Mouse (Mus musculus) midbrain, embryonic 12.5 days (tissue): Measurements from ENCODE around the gene Smim6. TPM values are rescaled to one million over a fixed set of nuclear protein-coding genes. Genes with fewer than 3 reads are reported as not detected.

Source experiments
- ATAC-seq: fragments of 200-750 bp; cut with Nextera tagmentation; 2 replicates; pipeline ENCODE4 v1.8.0; 2017; ENCODE audit warnings: low read depth, moderate TSS enrichment, moderate library complexity; ENCODE audit not compliant: low FRiP score
- H3K27ac ChIP-seq: fragments of 300-500 bp; sonication (generic); replicated peaks from 2 replicates; pipeline ENCODE4 v1.5.1; 2016; ENCODE audit warnings: mild to moderate bottlenecking
- H3K27me3 ChIP-seq: fragments of 300-500 bp; sonication (generic); 2 replicates; pipeline ENCODE4 v1.6.1; 2016; ENCODE audit warnings: mild to moderate bottlenecking
- H3K36me3 ChIP-seq: fragments of 300-500 bp; sonication (generic); 2 replicates; pipeline ENCODE4 v1.6.1; 2016
- H3K4me1 ChIP-seq: fragments of 300-500 bp; sonication (generic); 2 replicates; pipeline ENCODE4 v1.6.1; 2016
- H3K4me2 ChIP-seq: fragments of 300-500 bp; sonication (generic); replicated peaks from 2 replicates; pipeline ENCODE4 v1.6.1; 2016; ENCODE audit warnings: mild to moderate bottlenecking, moderate library complexity
- H3K4me3 ChIP-seq: fragments of 300-500 bp; sonication (generic); 2 replicates; pipeline ENCODE4 v1.5.1; 2016; ENCODE audit warnings: mild to moderate bottlenecking
- H3K9ac ChIP-seq: fragments of 300-500 bp; sonication (generic); replicated peaks from 2 replicates; pipeline ENCODE4 v1.6.1; 2016; ENCODE audit warnings: mild to moderate bottlenecking, moderate library complexity
- H3K9me3 ChIP-seq: fragments of 300-500 bp; sonication (generic); 2 replicates; pipeline ENCODE4 v1.6.1; 2016; ENCODE audit warnings: mild to moderate bottlenecking
- WGBS: fragments of 180-500 bp; shearing (Covaris S2); methylation state at CpG from one replicate; pipeline ENCODE4 v1.1.7; 2016; 5-methylcytosine and 5-hydroxymethylcytosine counted together
- polyA plus RNA-seq: library from polyadenylated mRNA; unstranded; fragments of >200 nt; fragmentation: Nextera tagmentation; extraction: Ambion mirVana; gene quantifications from 2 replicates; pipeline ENCODE4 v1.2.1, GENCODE M21; 2016

The Smim6 gene
- polyA plus RNA-seq, 1 experiment from 2014 or later, result 0.98 TPM

DNA sequence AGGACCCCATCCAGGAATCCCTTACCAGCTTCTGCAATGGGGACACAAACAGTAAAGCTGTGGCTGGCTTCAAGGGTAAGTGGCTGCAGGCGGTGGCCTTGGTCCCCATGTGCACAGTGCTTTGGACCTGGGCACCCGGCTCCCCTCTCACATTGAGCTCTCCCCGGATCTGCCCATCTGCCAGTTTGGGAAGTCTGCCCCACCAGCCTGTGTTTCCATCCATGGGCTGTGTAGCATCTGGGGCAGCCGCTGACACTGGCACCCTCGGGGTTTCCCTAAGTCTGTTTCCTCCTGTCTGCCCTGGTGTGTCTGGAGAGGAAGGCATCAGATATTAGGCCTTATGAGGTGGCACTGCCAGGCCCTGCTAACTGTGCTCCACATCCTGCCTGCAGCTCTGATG is 23.8 kb upstream of the Smim6 start:
- peaks cover 9% of the 10 kb centered on the region for H3K36me3 ChIP-seq
- no peak overlapping the region for H3K9ac ChIP-seq
- WGBS, result 90% methylated on average over 5 of the region's 5 CpGs
- no peak for ATAC-seq
- H3K4me2 ChIP-seq, result no peak overlapping the region
- H3K27me3 ChIP-seq, result peaks cover 15% of the 10 kb centered on the region
- H3K9me3 ChIP-seq, result no peaks in the 10 kb centered on the region
- H3K4me1 ChIP-seq, result no peaks in the 10 kb centered on the region
- H3K4me3 ChIP-seq, result no peak overlapping the region
- no peak overlapping the region for H3K27ac ChIP-seq

DNA sequence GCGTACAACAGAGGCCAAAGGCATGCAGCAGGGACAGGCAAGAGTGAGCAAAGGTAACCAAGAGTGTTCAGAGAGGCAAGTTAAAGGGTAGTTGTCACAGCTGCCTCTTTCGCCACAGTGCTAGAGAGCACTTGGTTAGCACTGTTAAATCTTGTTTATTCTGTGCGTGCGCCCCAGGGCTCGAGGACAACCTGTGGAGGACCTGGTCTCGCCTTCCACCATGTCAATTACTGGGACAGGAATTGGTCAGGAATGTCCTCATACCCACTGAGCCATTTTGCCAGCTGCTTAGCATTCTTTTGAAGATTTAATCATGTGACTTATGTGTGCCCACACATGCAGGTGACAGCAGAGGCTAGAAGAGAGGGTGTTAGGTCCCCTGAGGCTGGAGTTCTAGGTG is 22.7 kb upstream of the Smim6 start:
- H3K27ac ChIP-seq, result no peak overlapping the region
- H3K4me1 ChIP-seq, result no peaks in the 10 kb centered on the region
- WGBS, result 79% methylated on average over 6 of the region's 6 CpGs
- ATAC-seq, result no peak
- H3K9me3 ChIP-seq, result no peaks in the 10 kb centered on the region
- H3K4me2 ChIP-seq, result no peak overlapping the region
- no peak overlapping the region for H3K9ac ChIP-seq
- peaks cover 4% of the 10 kb centered on the region for H3K27me3 ChIP-seq
- H3K36me3 ChIP-seq, result peaks cover 20% of the 10 kb centered on the region
- no peak overlapping the region for H3K4me3 ChIP-seq

- H3K4me2 ChIP-seq, result no peak overlapping the region
- H3K9me3 ChIP-seq, result no peaks in the 10 kb centered on the region
- no peaks in the 10 kb centered on the region for H3K27me3 ChIP-seq
- no peaks in the 10 kb centered on the region for H3K4me1 ChIP-seq
- no peak overlapping the region for H3K27ac ChIP-seq
- no peak overlapping the region for H3K9ac ChIP-seq
- ATAC-seq, result no peak
- no peak overlapping the region for H3K4me3 ChIP-seq
- H3K36me3 ChIP-seq, result peaks cover 46% of the 10 kb centered on the region
- whole genome bisulfite sequencing, result 60% methylated on average over 6 of the region's 6 CpGs
Measured at GRCm38 (mm10) chr11:115892213-115892612, 19.6 kb upstream of the Smim6 start.

DNA sequence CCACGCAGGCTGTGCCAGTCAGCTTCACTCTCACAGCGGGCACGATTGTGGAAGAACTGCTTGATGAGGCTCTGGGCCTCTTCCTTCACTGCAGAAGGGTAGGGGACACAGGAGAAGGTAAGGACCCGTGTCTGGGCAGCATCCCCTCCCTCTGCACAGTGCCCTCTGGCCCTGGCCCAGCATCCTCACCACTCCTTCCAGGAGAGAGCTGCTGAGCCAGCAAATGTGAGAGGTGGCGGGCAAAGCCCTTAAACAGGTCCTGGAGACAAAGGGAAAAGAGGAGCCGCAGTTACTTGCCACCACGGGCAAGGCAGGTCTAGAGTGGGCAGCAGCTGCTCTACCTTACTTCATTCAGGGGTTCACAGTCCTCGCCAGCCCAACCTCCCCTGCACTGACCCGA is 18.7 kb upstream of the Smim6 start:
- WGBS, result 90% methylated on average over 9 of the region's 9 CpGs
- H3K9ac ChIP-seq, result no peak overlapping the region
- H3K4me3 ChIP-seq, result no peak overlapping the region
- H3K27ac ChIP-seq, result no peak overlapping the region
- H3K36me3 ChIP-seq, result peaks cover 46% of the 10 kb centered on the region
- no peak overlapping the region for H3K4me2 ChIP-seq
- H3K4me1 ChIP-seq, result no peaks in the 10 kb centered on the region
- no peaks in the 10 kb centered on the region for H3K9me3 ChIP-seq
- no peak for ATAC-seq
- H3K27me3 ChIP-seq, result no peaks in the 10 kb centered on the region

DNA sequence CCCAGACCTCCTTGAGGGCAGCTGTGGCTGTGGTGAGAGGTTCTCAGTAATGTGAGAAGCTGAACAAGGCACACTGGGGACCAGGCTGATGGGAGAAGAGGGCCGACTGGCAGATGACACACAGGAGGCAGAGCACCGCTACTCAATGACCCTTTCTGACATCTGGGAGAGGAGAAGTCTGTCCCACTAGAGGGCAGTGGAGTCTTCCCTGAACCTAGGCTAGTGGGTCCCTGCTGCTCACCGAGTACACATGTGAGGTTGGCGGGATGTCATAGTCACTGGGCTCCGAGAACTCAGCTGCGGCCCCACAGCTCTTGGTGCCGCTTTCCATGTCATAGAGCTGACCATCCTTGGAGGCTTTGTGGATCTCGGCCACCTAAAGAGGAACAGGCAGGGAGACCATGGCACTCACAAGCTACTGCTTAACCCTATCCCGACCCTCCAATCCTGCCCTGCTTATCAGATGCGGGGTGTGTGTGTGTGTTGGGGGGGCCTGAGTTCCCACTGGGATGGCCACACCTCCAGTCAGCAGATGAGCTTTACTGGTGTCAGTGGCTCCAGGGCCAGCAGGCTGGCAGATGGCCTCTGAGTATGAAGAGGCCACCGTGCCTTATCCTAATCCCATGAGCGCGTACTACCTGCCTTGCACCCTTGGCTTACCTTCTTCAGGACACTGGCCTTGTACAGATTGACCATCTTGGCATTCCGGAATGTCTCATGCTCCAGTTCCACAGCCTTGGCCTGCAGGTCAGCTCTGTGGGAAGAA is 16.9 kb upstream of the Smim6 start:
- H3K4me3 ChIP-seq, result no peak overlapping the region
- 79% methylated on average over 14 of the region's 14 CpGs for WGBS
- peaks cover 46% of the 10 kb centered on the region for H3K36me3 ChIP-seq
- no peak overlapping the region for H3K27ac ChIP-seq
- ATAC-seq, result no peak
- H3K27me3 ChIP-seq, result no peaks in the 10 kb centered on the region
- H3K9me3 ChIP-seq, result no peaks in the 10 kb centered on the region
- no peak overlapping the region for H3K4me2 ChIP-seq
- H3K4me1 ChIP-seq, result peaks cover 5% of the 10 kb centered on the region
- H3K9ac ChIP-seq, result no peak overlapping the region

DNA sequence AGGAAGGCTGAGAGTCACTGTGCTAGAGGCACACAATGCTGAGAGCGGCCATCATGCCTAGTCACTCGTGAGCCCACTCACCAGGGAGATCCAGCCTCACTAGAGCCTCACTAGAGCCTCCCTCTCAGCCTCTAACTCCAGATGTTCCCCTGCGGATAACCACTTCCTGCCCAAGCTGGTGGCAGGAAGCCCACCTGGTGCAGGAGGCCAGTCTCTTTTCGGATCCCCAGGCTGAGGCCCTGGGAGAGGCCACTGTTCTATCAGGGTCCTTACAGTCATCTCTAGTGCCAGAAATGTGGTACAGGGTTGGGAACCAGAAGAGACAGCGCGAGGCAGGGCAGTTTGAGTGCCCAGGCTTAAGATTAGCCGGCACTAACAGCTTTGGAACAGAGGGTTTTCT is 13.4 kb upstream of the Smim6 start:
- Histone ChIP-seq H3K27ac (no peak overlapping the region), H3K4me1 (peaks cover 18% of the 10 kb centered on the region), H3K9ac (no peak overlapping the region), H3K4me2 (no peak overlapping the region), H3K4me3 (no peak overlapping the region), H3K9me3 (no peaks in the 10 kb centered on the region), H3K27me3 (no peaks in the 10 kb centered on the region), H3K36me3 (peaks cover 33% of the 10 kb centered on the region)
- ATAC-seq, result no peak
- WGBS, result 86% methylated on average over 7 of the region's 7 CpGs

- 28% methylated on average over 4 of the region's 4 CpGs for WGBS
- Histone ChIP-seq H3K27me3 (no peaks in the 10 kb centered on the region), H3K4me2 (no peak overlapping the region), H3K4me3 (no peak overlapping the region), H3K36me3 (peaks cover 29% of the 10 kb centered on the region), H3K9ac (no peak overlapping the region; the same call in 1 of the 2 replicates), H3K4me1 (peaks cover 18% of the 10 kb centered on the region), H3K27ac (no peak overlapping the region), H3K9me3 (no peaks in the 10 kb centered on the region)
- ATAC-seq, result no peak
Measured at GRCm38 (mm10) chr11:115898886-115899285, 12.9 kb upstream of the Smim6 start.

- Histone ChIP-seq H3K4me2 (no peak within 1 kb of the TSS), H3K4me3 (no peak within 1 kb of the TSS), H3K27me3 (no peaks in the 10 kb centered on the region), H3K9me3 (no peaks in the 10 kb centered on the region), H3K27ac (peak within 1 kb of the TSS; percentile 1; the same call in 1 of the 2 replicates), H3K4me1 (peaks cover 18% of the 10 kb centered on the region), H3K36me3 (peaks cover 21% of the 10 kb centered on the region), H3K9ac (no peak within 1 kb of the TSS; the same call in 1 of the 2 replicates)
- ATAC-seq, result no peak
- 31% methylated on average over 16 of the region's 16 CpGs for WGBS
Measured at GRCm38 (mm10) chr11:115899486-115900266, 12.1 kb upstream of the Smim6 start, which contains the start of gene Smim5. Smim5 (plus strand) TSS chr11:115899966.

- no peaks in the 10 kb centered on the region for H3K9me3 ChIP-seq
- H3K4me1 ChIP-seq, result peaks cover 22% of the 10 kb centered on the region
Measured at GRCm38 (mm10) chr11:115900561-115901337, 11.1 kb upstream of the Smim6 start.

DNA sequence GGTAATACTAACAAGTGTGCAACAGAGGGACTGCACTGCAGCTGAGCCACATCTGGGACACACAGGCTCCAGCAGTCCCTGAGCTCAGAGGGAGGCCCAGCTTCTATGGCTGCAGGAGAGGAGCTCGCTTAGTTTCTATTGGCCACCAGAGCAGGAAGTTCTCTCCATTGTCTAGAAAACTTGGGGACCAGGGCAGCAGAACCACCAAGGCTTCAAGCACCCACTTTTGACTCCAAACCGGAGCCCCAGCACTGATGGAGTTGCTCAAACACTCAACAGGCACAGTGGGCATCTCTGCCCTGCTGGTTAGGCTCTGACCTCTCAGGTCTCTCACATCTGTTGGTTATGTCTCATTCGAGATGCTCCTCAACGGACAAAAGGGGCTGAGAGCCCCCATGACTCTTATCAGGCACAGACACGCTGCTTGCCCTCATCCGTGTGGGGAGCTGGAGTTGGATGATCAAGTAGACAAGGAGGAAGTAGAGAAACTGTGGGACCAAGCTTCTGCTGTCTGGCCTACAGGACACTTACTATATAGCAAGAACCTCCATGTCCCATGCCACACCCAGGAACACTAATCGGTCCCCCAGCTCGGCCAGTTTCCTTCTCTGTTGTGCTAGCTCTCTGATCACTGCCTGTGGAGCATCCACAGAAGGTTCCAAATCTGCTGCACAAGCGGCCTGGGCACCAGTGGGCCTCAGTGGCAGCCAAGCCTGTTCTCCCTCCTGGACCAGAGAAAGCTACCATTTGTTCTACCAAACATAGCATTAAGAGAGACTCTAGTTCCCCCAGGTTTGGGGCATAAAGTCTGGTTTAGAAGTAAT is 10.3 kb upstream of the Smim6 start:
- WGBS, result 88% methylated on average over 9 of the region's 9 CpGs
- Histone ChIP-seq H3K4me2 (no peak overlapping the region), H3K27me3 (no peaks in the 10 kb centered on the region), H3K9me3 (no peaks in the 10 kb centered on the region), H3K4me3 (no peak overlapping the region), H3K27ac (no peak overlapping the region), H3K4me1 (peaks cover 24% of the 10 kb centered on the region), H3K36me3 (peaks cover 6% of the 10 kb centered on the region), H3K9ac (no peak overlapping the region)
- ATAC-seq, result no peak

More at GRCm38 (mm10) chr11:115900561-115901337, 11.1 kb upstream of the Smim6 start:
- Histone ChIP-seq H3K4me2 (no peak overlapping the region), H3K4me3 (no peak overlapping the region), H3K9ac (no peak overlapping the region), H3K36me3 (peaks cover 10% of the 10 kb centered on the region), H3K27ac (no peak overlapping the region), H3K27me3 (no peaks in the 10 kb centered on the region)
- 70% methylated on average over 8 of the region's 8 CpGs for WGBS
- ATAC-seq, result no peak

DNA sequence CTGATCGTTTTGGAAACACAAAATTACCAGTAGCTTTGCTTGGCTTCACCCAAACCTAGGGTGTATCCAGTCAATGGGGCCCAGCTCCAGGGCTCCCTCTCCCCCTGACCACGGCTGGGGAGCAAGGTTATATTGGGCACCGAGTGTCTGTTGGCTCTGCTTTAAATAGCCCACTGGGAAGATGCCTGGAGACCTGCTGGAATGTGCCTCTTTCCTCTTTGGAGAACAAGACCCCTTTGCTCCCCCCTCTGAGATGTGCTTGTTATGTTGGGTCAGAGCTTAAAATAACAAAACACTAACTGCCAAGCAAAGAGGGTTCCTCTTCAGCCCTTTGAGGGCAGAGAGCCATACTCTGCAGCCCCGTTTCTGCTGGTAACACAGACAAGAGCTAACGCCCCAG is 9.6 kb upstream of the Smim6 start:
- Histone ChIP-seq H3K4me2 (no peak overlapping the region), H3K4me3 (no peak overlapping the region), H3K9ac (no peak overlapping the region), H3K27ac (no peak overlapping the region), H3K36me3 (no peaks in the 10 kb centered on the region), H3K4me1 (peaks cover 24% of the 10 kb centered on the region), H3K27me3 (no peaks in the 10 kb centered on the region), H3K9me3 (no peaks in the 10 kb centered on the region)
- 86% methylated on average over 5 of the region's 5 CpGs for WGBS
- no peak for ATAC-seq
